Mouse (Mus musculus): ENCODE results near the gene Slc22a12. TPM values are rescaled to one million over a fixed set of nuclear protein-coding genes. Genes with fewer than 3 reads are reported as not detected.

The Slc22a12 gene
- polyA plus RNA-seq (2015; fragmentation: Nextera tagmentation; extraction: Ambion mirVana) = not detected in 2 replicates

GRCm38 (mm10) chr19:6542367-6543034 lies at the start of gene Slc22a12:
Slc22a12 (minus strand) TSS chr19:6543032.

Small RNAs within 50 kb of the gene (microRNA-seq; reads per million reads assigned to microRNA genes)
- gene Gm26460 = not detected

Other genes with a start within 250 kb of the Slc22a12 start
- gene Cdc42bpg, start 236.6 kb downstream of the Slc22a12 start, polyA plus RNA-seq (2015; fragmentation: Nextera tagmentation; extraction: Ambion mirVana) = 1.1 and 1.4 TPM in 2 replicates
- 30.0 and 30.7 TPM in 2 replicates for gene Men1, start 208.1 kb downstream of the Slc22a12 start, polyA plus RNA-seq (2015; fragmentation: Nextera tagmentation; extraction: Ambion mirVana)
- gene Map4k2, start 201.9 kb downstream of the Slc22a12 start, polyA plus RNA-seq (2015; fragmentation: Nextera tagmentation; extraction: Ambion mirVana) = 6.8 and 7.1 TPM in 2 replicates
- gene Sf1, start 179.3 kb downstream of the Slc22a12 start, polyA plus RNA-seq (2015; fragmentation: Nextera tagmentation; extraction: Ambion mirVana) = 47.8 and 62.7 TPM in 2 replicates
- gene Pygm, start 158.6 kb downstream of the Slc22a12 start, polyA plus RNA-seq (2015; fragmentation: Nextera tagmentation; extraction: Ambion mirVana) = 20.6 and 23.6 TPM in 2 replicates
- gene Rasgrp2, start 143.7 kb downstream of the Slc22a12 start, polyA plus RNA-seq (2015; fragmentation: Nextera tagmentation; extraction: Ambion mirVana) = 128 and 137 TPM in 2 replicates
- 0.61 and 1.1 TPM in 2 replicates for gene Nrxn2, start 124.3 kb downstream of the Slc22a12 start, polyA plus RNA-seq (2015; fragmentation: Nextera tagmentation; extraction: Ambion mirVana)